Mouse (Mus musculus) heart, adult 10 weeks (tissue): ENCODE measurements around the gene Foxo4. TPM values are rescaled to one million over a fixed set of nuclear protein-coding genes. Genes with fewer than 3 reads are reported as not detected.

Experiments used
- polyA plus RNA-seq: library from polyadenylated mRNA; stranded (reverse); fragments of 350-450 nt; fragmentation: Illumina TruSeq; extraction: RNeasy Lipid Tissue Mini Kit (QIAGEN cat#74804); gene quantifications from one replicate; pipeline ENCODE4 v1.2.3, GENCODE M21; 2014; ENCODE audit warnings: low read depth, low replicate concordance

The Foxo4 gene
- 54.5 TPM for polyA plus RNA-seq

GRCm38 (mm10) chrX:101253952-101254729 lies at the start of gene Foxo4:
TSS of gene Foxo4 (plus strand) at chrX:101254528.

GRCm38 (mm10) chrX:101221834-101222795 lies 32.2 kb upstream of the Foxo4 start, which contains the start of gene Snx12:
TSS of gene Snx12 (minus strand) at chrX:101222563.

GRCm38 (mm10) chrX:101263892-101264291 lies 9.6 kb downstream of the Foxo4 start, which contains the start of gene Gm614:
TSS of gene Gm614 (minus strand) at chrX:101263992.

GRCm38 (mm10) chrX:101268025-101268754 lies 13.9 kb downstream of the Foxo4 start, which contains the start of gene Il2rg:
TSS of gene Il2rg (minus strand) at chrX:101268255.

GRCm38 (mm10) chrX:101268755-101269124 lies 14.4 kb downstream of the Foxo4 start, which contains the start of gene Gm20489:
TSS of gene Gm20489 (minus strand) at chrX:101269023.

GRCm38 (mm10) chrX:101273875-101274738 lies 19.8 kb downstream of the Foxo4 start, which contains the start of gene Med12:
TSS of gene Med12 (plus strand) at chrX:101274030.

GRCm38 (mm10) chrX:101299055-101299454 lies 44.7 kb downstream of the Foxo4 start, which contains the start of gene Nlgn3:
TSS of gene Nlgn3 (plus strand) at chrX:101299168.

Other genes starting within 250 kb of the Foxo4 start
- gene Tex11, start 194.9 kb upstream of the Foxo4 start, polyA plus RNA-seq = not detected
- gene Slc7a3, start 168.5 kb upstream of the Foxo4 start, polyA plus RNA-seq = not detected
- gene Snx12, start 32.0 kb upstream of the Foxo4 start, polyA plus RNA-seq = 22.7 TPM
- not detected for gene Gm614, start 9.5 kb downstream of the Foxo4 start, polyA plus RNA-seq
- gene Il2rg, start 13.7 kb downstream of the Foxo4 start, polyA plus RNA-seq = 13.6 TPM
- not detected for gene Gm20489, start 14.5 kb downstream of the Foxo4 start, polyA plus RNA-seq
- 33.3 TPM for gene Med12, start 19.5 kb downstream of the Foxo4 start, polyA plus RNA-seq
- gene Nlgn3, start 44.6 kb downstream of the Foxo4 start, polyA plus RNA-seq = 0.39 TPM
- 0.31 TPM for gene Gjb1, start 121.8 kb downstream of the Foxo4 start, polyA plus RNA-seq
- 23.4 TPM for gene Zmym3, start 166.3 kb downstream of the Foxo4 start, polyA plus RNA-seq
- 86.4 TPM for gene Nono, start 174.8 kb downstream of the Foxo4 start, polyA plus RNA-seq
- 289 TPM for gene Itgb1bp2, start 194.6 kb downstream of the Foxo4 start, polyA plus RNA-seq